Mouse (Mus musculus): ENCODE data around the gene Olfr1423.

GRCm38 (mm10) chr19:12024149-12024548 is 17.0 kb downstream of the Olfr1423 start:
- no peak for TF ChIP-seq GATA1 (IDR thresholded peaks at IDR 0.05; ENCODE audit: borderline replicate concordance, low read length)
- no peak for TF ChIP-seq FLI1 (IDR thresholded peaks at IDR 0.05; ENCODE audit: low read length)
